Mouse (Mus musculus): ENCODE measurements at regions not wholly inside any gene's neighbourhood (a gene's known extent, or its start where the extent isn't known, plus 50 kb on each side); places are given as distances from the start of the nearest gene placed in this dataset.
A peak's percentile ranks its signal among the peaks of the same experiment; 100 is the strongest.

DNA sequence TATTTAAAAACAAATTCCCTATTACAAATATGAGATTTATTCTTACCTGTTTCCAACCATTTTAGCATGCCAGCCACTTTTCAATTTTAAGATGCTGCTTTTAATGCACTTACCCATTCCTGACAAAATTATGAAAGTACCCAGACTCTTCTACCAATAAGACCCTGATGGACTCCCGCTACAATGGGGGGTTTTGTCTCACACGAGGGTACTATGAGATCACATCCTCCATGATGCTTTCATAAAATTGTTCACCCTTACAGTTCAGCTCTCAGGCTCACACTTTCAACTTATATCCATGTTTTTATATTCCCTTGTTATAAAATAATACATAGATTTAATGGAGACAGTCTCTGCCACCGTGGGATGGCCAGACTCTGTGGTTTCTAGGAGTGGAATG is 68.1 kb upstream of the Adamts18 start:
- intact Hi-C loops (cut with DNase I) = no loop called here
- no peak for DNase-seq

GRCm38 (mm10) chr8:113917197-113917596 is 68.7 kb upstream of the Adamts18 start:
- DNase-seq = no peak
- intact Hi-C loops (cut with DNase I) = no loop called here

GRCm38 (mm10) chr8:113920306-113920705 is 71.8 kb upstream of the Adamts18 start:
- intact Hi-C loops (cut with DNase I) = no loop called here
- no peak for DNase-seq

DNA sequence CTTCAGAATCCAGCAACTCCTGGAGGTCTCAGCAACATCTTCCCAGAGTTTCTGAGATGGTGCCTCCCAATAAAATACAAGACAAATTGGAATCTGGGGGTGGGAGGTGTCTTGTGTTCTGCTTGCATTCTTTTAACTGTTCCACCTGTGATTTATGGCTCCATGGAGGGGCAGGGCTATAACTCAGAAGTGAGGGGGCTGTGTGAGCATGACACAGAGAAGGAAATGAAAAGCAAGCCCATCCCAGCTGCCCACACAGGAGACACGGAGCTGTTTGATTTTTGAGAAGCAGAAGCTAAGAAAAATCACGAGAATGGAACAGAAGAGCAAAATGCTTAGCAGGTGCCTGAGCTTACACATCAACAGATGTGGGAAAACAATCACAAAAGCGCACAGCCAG is 74.8 kb upstream of the Adamts18 start:
- intact Hi-C loops (cut with DNase I) = no loop called here
- DNase-seq = no peak

GRCm38 (mm10) chr8:113953721-113954120 is 105.2 kb upstream of the Adamts18 start:
- peak; percentile 53 for DNase-seq
- intact Hi-C loops (cut with DNase I) = no loop called here

GRCm38 (mm10) chr8:113956439-113957043 is 108.0 kb upstream of the Adamts18 start:
- no peak for DNase-seq
- intact Hi-C loops (cut with DNase I) = no loop called here

DNA sequence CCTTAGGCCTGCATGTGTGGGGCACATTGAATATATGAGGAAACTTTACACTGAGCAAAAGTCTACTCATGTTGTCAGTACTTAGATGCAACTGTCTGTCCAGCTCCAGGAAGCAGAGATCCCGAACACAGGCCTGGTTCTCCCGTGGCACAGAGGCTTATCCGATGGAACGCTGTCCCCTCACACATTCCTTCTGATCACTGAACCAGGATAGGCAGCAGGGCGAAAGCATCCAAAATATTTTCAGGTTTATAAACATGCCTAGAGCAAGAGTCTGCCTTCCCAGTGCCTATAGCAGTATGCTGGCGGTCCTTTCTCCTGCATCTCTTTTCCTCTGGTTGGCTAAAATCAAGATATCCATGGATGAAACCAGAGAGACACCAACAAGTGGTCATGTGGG is 109.3 kb upstream of the Adamts18 start:
- no peak for DNase-seq
- intact Hi-C loops (cut with DNase I) = no loop called here

GRCm38 (mm10) chr8:113975810-113976209 is 127.3 kb upstream of the Adamts18 start:
- intact Hi-C loops (cut with DNase I) = no loop called here
- DNase-seq = no peak

- DNase-seq = no peak
- intact Hi-C loops (cut with DNase I) = no loop called here
These were observed 128.1 kb upstream of the Adamts18 start for GRCm38 (mm10) chr8:113976626-113977025.

- no peak for DNase-seq
These were observed 128.5 kb upstream of the Adamts18 start for GRCm38 (mm10) chr8:113977072-113977471.

GRCm38 (mm10) chr8:113978946-113979345 is 130.4 kb upstream of the Adamts18 start:
- peak; percentile 25 for DNase-seq
- intact Hi-C loops (cut with DNase I) = no loop called here

More at GRCm38 (mm10) chr8:113977072-113977471, 128.5 kb upstream of the Adamts18 start:
- intact Hi-C loops (cut with DNase I) = no loop called here

DNA sequence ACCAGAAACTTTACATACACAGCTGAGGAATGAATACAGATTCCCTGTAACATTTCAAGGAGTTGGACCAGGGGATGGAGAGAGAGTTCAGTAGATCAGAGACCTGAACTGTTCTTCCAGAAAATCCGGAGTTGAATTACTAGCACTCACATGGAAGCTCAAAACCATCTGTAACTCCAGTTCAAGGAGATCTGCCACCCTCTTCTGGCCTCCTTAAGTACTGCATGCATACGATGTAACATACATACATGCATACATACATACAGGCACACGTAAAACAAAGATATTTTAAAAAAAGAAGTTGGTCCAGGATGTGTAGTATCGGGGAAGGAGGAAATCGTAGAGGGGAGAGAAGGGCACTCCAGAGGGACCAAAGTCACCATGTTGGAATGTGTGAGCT is 131.3 kb upstream of the Adamts18 start:
- no peak for DNase-seq
- intact Hi-C loops (cut with DNase I) = loop anchor here (10.0 kb wide), 2 partner anchors 135 to 455 kb away; partner anchors contain the start of genes Adamts18 and Wwox

GRCm38 (mm10) chr8:113981339-113981738 is 132.8 kb upstream of the Adamts18 start:
- intact Hi-C loops (cut with DNase I) = loop anchor here (10.0 kb wide), 2 partner anchors 137 to 453 kb away; partner anchors contain the start of genes Adamts18 and Wwox
- DNase-seq = no peak

DNA sequence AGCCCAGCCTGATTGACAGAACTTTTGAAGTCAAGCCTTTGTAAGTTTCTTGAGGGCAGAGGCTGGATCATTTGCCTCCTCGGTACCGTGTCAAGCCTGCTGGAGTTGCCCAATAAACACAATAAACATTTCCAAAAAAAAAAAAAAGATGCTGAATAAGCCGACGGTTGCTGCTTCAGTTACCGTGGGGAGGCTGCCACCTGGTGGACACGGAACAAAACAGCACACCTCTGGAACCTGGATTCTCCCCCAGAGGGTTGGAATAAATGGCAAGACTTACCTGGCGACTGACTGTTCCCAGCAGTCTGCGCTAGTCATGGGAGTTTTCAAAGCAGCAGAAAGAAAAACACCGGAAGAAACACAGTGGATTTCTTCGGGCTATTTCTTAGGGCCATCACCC is 136.3 kb upstream of the Adamts18 start:
- intact Hi-C loops (cut with DNase I) = loop anchor here (2.0 to 10.0 kb wide), 3 partner anchors 140 to 450 kb away; partner anchors contain the start of genes Adamts18 and Wwox

DNA sequence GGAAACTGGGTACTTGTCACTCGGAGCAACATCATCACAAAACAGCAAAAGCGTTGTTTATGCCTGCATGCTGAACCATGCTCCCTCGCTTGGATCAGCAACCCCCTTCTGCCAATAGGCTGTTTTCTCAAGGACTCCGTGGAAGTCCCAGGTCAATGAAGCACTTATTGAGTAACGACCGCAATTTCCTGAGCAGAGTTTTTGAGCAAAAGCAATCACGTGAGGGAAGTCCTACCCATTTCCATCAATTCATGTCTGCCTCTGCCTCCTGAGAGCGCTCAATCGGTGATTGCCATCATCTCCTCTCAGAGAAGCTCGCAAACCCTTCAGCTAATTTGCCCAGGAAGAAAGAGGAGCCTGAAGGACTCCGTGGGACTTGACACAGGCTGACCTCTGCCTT is 136.9 kb upstream of the Adamts18 start:
- no peak for DNase-seq
- intact Hi-C loops (cut with DNase I) = loop anchor here (2.0 to 10.0 kb wide), 3 partner anchors 141 to 449 kb away; partner anchors contain the start of genes Adamts18 and Wwox

More for the DNA sequence above, 136.3 kb upstream of the Adamts18 start:
- DNase-seq = peak; percentile 70

- intact Hi-C loops (cut with DNase I) = loop anchor here (2.0 to 10.0 kb wide), 3 partner anchors 141 to 449 kb away; partner anchors contain the start of genes Adamts18 and Wwox
- DNase-seq = no peak
These were observed 137.4 kb upstream of the Adamts18 start for GRCm38 (mm10) chr8:113985948-113986347.

GRCm38 (mm10) chr8:113990718-113991117 is 142.2 kb upstream of the Adamts18 start:
- intact Hi-C loops (cut with DNase I) = no loop called here
- DNase-seq = no peak

- intact Hi-C loops (cut with DNase I) = no loop called here
- no peak for DNase-seq
These were observed 134.5 kb upstream of the Nudt7 start for GRCm38 (mm10) chr8:113998881-113999280.

- no peak for DNase-seq
- intact Hi-C loops (cut with DNase I) = no loop called here
These were observed 131.7 kb upstream of the Nudt7 start for GRCm38 (mm10) chr8:114001674-114002073.

- no peak for DNase-seq
- intact Hi-C loops (cut with DNase I) = no loop called here
These were observed 128.9 kb upstream of the Nudt7 start for GRCm38 (mm10) chr8:114004436-114004835.

- DNase-seq = no peak
- intact Hi-C loops (cut with DNase I) = no loop called here
These were observed 126.8 kb upstream of the Nudt7 start for GRCm38 (mm10) chr8:114006587-114006986.

DNA sequence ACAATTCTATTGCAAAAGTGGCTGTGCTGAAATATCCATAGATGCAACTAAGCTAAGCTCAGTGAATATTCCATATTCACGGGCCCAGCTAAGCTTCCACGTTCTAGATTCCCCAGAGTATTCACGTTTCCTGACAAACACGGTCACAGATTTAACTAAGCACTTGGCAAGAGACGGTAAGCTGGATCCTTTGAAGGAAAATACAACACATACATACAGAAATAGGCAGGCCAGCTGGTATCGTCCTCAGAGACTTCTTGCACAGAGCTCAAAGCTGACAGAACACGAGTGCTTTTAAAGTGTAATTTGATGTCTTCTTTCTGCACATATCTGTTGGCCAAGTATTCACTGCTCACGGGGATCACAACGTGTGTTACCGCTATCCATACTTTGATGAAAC is 126.3 kb upstream of the Nudt7 start:
- intact Hi-C loops (cut with DNase I) = no loop called here
- DNase-seq = no peak

GRCm38 (mm10) chr8:114018364-114018763 is 115.0 kb upstream of the Nudt7 start:
- intact Hi-C loops (cut with DNase I) = no loop called here
- peak; percentile 50 for DNase-seq
